Mouse (Mus musculus) heart, postnatal 0 days (tissue): ENCODE measurements around the gene Tmem98.

ENCODE experiments used
- CTCF ChIP-seq: IDR thresholded peaks from 2 replicates; pipeline ENCODE4 v1.5.1; 2016; ENCODE audit warnings: antibody characterized with exemption, control low read depth, low read depth
- EP300 ChIP-seq: IDR thresholded peaks from 2 replicates; pipeline ENCODE4 v1.6.1; 2016; ENCODE audit warnings: antibody characterized with exemption, low read depth

DNA sequence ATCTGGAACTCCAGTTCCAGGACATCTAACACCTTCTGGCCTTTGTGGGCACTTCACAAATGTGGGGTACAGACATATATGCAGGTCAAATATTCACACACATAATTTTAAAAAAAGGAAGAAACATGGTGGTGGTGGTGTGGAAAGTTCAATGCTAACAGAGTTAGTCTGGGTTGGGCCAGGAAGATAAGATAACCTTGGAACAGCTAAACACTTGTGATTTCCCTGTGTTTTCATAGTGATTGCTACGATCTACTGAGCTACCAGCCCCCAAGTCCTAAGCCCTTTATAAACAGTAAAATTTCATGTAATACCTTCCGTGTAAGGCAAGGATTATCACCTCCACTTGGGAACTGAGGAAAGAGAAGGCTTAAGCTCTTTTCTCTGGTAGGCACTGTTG, 46.9 kb downstream of the Tmem98 start:
- TF ChIP-seq CTCF (no peak), EP300 (no peak)
